Mouse (Mus musculus) adrenal gland, adult (tissue): ENCODE measurements around the gene Zfp598.
A peak's percentile ranks its signal among the peaks of the same experiment; 100 is the strongest.
"Not testable (repeated sequence)": the region's sequence is repeated elsewhere in the genome, so short reads cannot be mapped to it uniquely, and the experiment has no call there.

Experiments used
- DNase-seq, 2 experiments: peaks; one replicate each; pipeline ENCODE4 v3.0.0; 2022 to 2023; ENCODE audit warnings: low spot score in 1 of 2; ENCODE audit not compliant: inconsistent age in 2 of 2

Zfp598 gene

GRCm38 (mm10) chr17:24719494-24720222 lies 50.2 kb downstream of the Zfp598 start:
- DNase-seq = peak; percentile 99

DNA sequence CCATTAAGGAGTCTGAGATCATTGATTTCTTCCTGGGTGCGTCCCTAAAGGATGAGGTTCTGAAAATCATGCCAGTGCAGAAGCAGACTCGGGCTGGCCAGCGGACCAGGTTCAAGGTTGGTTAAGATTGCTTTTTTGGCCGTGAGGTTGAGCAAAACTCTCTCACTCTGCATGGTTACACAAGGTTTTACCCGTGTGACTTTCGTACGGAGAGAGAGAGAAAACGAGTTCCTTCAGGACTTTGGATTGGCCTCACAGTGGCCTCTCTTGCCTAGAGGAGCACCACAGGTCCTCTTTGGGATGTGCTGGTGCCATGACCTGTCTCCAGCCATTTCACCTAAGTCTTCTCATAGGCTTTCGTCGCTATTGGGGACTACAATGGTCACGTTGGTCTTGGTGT lies 51.1 kb downstream of the Zfp598 start:
- DNase-seq = peak in 1 of 2 experiments; percentile 80

- not testable (repeated sequence) for DNase-seq
Measured at GRCm38 (mm10) chr17:24721383-24721955, 52.0 kb downstream of the Zfp598 start.

GRCm38 (mm10) chr17:24722220-24722924 lies 52.9 kb downstream of the Zfp598 start:
- DNase-seq = no peak

DNA sequence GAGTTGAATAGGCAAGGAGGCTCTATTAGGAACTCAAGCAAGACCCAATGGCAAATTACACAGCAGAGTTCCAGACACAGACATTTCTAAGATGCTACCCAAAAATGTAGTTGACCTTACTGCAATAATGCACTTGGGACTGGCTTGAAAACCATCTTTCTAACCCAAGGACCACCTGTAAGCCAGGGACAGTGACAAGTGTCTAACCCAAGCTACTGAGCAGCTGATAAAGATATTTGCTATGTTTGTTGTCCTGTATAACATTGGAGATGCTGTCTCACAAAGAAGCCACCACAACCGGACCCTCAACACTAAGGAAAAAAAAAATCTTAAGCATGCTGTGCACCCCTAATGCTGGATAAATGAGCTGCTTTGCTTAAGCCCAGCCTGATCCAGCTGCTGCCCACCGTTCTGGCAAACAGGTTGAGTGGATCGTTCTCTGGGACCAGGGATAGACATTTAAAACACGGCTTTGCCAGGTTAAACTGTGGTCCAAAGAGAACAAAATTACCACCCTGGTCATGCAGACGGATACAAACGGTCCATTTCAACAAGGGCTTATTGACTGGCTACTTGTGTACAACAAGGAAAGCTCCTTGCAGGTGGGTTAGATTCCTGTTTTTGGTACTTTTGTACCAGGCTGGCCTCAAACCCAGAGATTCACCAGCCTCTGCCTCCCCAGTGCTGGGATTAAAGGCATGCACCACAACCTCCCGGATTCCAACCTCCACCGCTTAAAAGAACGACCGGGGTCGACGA lies 53.8 kb downstream of the Zfp598 start:
- peak in 1 of 2 experiments; percentile 33 for DNase-seq

- DNase-seq = no peak
Measured at GRCm38 (mm10) chr17:24723881-24724180, 54.3 kb downstream of the Zfp598 start.

DNA sequence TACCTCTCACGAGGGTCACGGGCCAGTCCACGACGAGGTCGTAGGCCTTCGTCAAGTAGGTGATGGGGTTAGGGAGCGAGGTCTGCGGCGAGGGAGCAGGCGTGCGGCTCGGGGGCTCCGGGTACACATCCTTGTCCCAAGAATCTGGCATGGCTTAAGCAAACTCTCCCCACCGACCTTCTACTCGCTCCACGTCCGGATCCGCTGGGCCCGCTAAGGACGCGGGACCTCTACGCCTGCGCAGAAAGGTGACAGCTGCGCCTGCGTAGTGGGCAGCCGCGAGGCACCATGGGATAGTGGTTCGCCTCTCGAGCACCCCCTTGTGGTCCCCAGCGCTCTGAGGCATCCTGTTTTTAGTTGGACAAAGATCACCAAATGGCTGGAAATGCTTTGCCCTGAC lies 54.7 kb downstream of the Zfp598 start, which contains the start of gene Ndufb10:
TSS of gene Ndufb10 (minus strand) at position 295 of the 400 bp plus-strand sequence.
- DNase-seq = peak; percentile 95 to 99

DNA sequence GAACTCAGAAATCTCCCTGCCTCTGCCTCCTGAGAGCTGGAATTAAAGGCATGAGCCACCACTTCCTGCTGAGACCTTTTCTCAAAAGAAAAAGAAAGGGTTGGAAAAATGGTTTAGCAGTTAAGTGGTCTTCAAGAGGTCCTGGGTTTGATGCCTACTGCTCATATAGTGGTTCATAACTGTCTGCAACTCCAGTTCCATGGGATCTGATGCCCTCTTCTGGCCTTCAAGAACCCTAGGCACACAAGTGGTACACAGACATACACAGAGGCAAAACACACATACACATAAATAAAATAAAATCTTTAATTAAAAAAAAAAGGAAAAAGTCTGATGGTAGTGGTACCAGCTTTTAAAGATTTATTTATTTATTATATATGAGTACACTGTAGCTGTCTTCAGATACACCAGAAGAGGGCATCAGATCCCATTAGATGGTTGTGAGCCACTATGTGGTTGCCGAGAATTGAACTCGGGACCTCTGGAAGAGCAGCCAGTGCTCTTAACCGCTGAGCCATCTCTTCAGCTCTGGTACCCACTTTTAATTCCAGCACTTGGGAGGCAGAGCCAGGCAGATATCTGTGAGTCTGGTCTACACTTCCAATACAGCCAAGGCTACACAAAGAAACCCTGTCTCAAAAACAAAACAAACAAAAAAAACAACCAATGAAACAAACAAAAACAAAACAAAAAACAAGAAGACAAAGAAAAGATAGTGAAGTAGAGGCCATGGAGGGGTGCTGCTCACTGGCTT lies 56.3 kb downstream of the Zfp598 start:
- no peak for DNase-seq

DNA sequence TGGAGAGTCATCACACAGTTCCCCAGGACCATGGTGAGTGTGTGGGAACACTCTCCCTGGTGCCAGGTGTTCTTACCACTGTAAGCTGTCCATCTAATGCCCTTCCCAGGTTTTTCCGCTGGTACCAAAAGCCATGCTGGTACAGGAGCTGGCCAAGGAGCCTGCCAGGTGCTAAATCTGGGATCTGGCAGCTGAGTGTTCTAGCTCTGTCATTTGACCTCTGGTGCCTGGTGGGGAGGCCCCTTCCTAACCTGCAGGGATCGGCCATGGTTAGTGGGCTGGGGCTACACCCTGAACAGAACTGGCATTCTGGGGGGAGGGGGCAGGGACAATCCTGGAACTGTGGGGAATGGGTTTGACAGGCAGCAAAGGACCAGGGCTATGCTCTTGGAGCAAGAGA lies 58.1 kb downstream of the Zfp598 start, which contains the start of gene Rpl3l:
TSS of gene Rpl3l (plus strand) at position 203 of the 400 bp plus-strand sequence.
- no peak for DNase-seq

GRCm38 (mm10) chr17:24728184-24728583 lies 58.7 kb downstream of the Zfp598 start:
- no peak for DNase-seq

DNA sequence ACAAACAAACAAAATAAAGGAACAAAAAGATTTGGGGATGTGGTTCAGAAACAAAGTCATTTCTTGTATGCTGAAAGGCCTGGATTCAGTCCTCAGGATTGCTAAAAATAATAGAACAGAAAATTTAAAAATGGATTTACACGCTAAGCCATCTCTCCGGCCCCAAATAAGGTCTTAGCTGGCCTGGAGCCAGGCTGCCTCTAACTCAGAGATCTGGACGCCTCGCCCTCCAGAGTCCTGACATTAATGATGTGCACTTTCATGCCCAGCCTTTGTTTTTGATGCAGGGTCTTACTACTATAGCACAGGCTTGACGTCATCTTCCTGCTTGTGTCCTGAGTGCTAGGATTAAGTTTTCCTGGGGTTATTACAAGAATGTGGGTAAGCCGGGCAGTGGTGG lies 59.6 kb downstream of the Zfp598 start:
- DNase-seq = no peak

DNA sequence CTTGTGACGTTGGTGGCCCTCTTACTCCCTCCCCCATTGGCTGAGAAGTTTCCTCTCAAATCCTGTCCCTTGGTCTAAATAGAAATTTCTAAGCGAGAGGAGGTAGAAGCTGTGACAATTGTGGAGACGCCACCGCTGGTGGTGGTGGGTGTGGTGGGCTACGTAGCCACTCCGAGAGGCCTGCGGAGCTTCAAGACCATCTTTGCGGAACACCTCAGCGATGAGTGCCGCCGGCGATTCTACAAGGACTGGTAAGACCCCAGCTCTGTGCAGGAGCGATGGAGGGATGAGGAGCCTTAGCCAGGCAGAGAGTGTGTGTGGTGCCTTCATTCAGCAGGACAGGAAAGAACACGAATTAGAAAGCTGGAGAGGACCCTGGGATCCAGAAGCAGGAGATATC lies 61.3 kb downstream of the Zfp598 start:
- no peak for DNase-seq
